Mouse (Mus musculus) cerebellum, adult 2 months (tissue): ENCODE results near the gene Trir.

ENCODE experiments used
- CTCF ChIP-seq: fragments of 200-500 bp; IDR thresholded peaks from 2 replicates; pipeline ENCODE4 v1.5.1; 2011; ENCODE audit warnings: low read depth, mild to moderate bottlenecking, control low read depth, low read length, moderate library complexity, borderline replicate concordance; ENCODE audit not compliant: insufficient read depth
- POLR2A ChIP-seq: fragments of 200-500 bp; IDR thresholded peaks from 2 replicates; pipeline ENCODE4 v1.6.1; 2011; ENCODE audit warnings: low read length, control low read depth, borderline replicate concordance; ENCODE audit not compliant: insufficient read depth

DNA sequence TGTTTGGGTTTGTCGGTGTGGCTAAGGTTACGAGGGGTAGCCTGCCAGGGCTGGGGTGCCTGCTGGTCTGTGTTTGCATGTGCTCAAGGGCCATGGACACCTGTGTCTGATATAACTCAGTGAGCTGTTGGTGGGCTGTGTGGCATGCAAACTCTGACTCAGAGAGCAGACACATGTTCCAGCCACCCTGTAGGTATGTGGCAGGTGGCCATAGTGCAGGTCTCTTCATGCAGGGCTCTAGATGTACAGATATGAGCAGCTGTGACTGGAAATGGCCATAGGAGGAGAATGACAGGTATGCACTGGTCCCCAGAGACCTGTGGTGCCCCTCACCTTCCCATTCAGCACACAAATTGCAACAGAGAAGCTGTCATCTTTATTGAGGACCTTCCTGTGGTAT, 40.5 kb downstream of the Trir start:
- TF ChIP-seq CTCF (no peak), POLR2A (no peak)
